Mouse (Mus musculus) hindbrain, embryonic 15.5 days (tissue): ENCODE measurements at regions not wholly inside any gene's neighbourhood (a gene's known extent, or its start where the extent isn't known, plus 50 kb on each side); places are given as distances from the start of the nearest gene placed in this dataset.
"Not testable (repeated sequence)": the region's sequence is repeated elsewhere in the genome, so short reads cannot be mapped to it uniquely, and the experiment has no call there.

Source experiments
- ATAC-seq: fragments of 200-750 bp; cut with Nextera tagmentation; 2 replicates; pipeline ENCODE4 v1.8.0; 2017; ENCODE audit warnings: low read depth, moderate number of reproducible peaks, moderate TSS enrichment; ENCODE audit not compliant: low FRiP score
- H3K27ac ChIP-seq: fragments of 300-500 bp; sonication (generic); replicated peaks from 2 replicates; pipeline ENCODE4 v1.5.1; 2015; ENCODE audit warnings: mild to moderate bottlenecking, inconsistent platforms
- H3K27me3 ChIP-seq: fragments of 300-500 bp; sonication (generic); 2 replicates; pipeline ENCODE4 v1.6.1; 2015; ENCODE audit warnings: control low read depth, inconsistent platforms
- H3K36me3 ChIP-seq: fragments of 300-500 bp; sonication (generic); 2 replicates; pipeline ENCODE4 v1.6.1; 2015; ENCODE audit warnings: control low read depth, inconsistent platforms
- H3K4me1 ChIP-seq: fragments of 300-500 bp; sonication (generic); replicated peaks from 2 replicates; pipeline ENCODE4 v1.6.1; 2015; ENCODE audit warnings: control low read depth, inconsistent platforms
- H3K4me2 ChIP-seq: fragments of 300-500 bp; sonication (generic); 2 replicates; pipeline ENCODE4 v1.6.1; 2015; ENCODE audit warnings: moderate library complexity, mild to moderate bottlenecking, inconsistent platforms
- H3K4me3 ChIP-seq: fragments of 300-500 bp; sonication (generic); 2 replicates; pipeline ENCODE4 v1.5.1; 2015; ENCODE audit warnings: mild to moderate bottlenecking, inconsistent platforms
- H3K9ac ChIP-seq: fragments of 300-500 bp; sonication (generic); 2 replicates; pipeline ENCODE4 v1.6.1; 2015; ENCODE audit warnings: inconsistent platforms
- H3K9me3 ChIP-seq: fragments of 300-500 bp; sonication (generic); 2 replicates; pipeline ENCODE4 v1.6.1; 2016; ENCODE audit warnings: control low read depth, inconsistent platforms
- WGBS: fragments of 180-500 bp; shearing (Covaris S2); methylation state at CpG from one replicate; pipeline ENCODE4 v1.1.7; 2015; 5-methylcytosine and 5-hydroxymethylcytosine counted together

DNA sequence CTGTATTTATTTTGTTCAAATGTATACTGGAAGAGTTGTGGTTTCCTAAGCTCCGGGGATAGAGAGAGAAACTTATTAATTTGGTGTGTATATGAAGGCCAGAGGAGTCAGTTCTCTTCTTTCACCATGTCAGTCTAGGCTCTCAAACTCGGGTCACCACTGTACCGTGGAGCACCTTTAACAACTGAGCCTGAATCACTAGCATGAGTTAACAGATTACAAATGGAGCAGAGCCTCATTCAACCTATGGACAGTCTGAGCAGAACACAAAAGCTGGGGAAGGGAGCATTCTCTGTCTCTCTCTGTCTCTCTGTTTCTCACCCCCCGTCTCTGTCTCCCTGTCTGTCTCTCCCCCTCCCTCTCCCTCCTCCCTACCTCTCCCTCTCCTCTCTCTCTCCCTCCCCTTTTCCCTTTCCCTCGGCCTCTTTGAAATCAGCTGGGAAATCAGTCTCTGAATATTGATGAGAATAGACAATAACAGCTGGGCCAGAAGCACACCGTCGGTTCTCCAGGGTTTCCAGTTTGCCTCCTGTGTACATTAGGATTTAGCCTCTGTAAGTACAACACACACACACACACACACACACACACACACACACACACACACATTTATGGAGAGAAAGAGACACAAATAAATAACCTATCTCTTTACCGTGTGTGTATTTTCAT lies 200.4 kb upstream of the 1700056E22Rik start:
- Histone ChIP-seq H3K4me2 (no peak overlapping the region), H3K9ac (no peak overlapping the region), H3K4me3 (no peak overlapping the region), H3K36me3 (no peaks in the 10 kb centered on the region), H3K27ac (no peak overlapping the region), H3K27me3 (no peaks in the 10 kb centered on the region), H3K9me3 (no peaks in the 10 kb centered on the region), H3K4me1 (peaks cover 15% of the 10 kb centered on the region; the same call in 1 of the 2 replicates)
- no peak for ATAC-seq
- WGBS: 35% methylated on average over 8 of the region's 8 CpGs

DNA sequence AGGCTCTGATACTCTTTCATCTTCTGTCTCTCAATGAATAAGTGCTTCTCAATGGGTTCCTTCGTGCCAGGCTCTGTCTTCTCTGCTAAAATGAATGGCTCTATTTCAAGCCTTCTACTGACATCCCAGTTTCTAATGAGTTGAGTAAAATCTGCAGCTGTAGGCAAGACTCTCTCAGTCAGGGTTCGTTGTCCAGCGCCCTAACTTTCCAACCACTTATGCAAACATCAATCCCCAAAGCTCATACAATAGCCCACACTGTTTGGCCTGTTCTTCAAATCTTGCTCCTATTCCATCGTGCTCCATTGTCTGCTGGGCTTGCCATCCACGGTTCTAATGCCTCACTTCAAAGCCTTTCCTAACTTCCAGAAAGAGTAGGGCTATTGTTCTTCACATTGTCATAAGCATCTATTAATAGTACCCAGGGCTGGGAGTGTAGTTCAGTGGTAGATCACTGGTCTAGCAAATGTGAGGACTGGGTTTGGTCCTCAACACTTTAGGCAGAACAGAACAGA lies 199.7 kb upstream of the 1700056E22Rik start:
- peaks cover 15% of the 10 kb centered on the region; the same call in 1 of the 2 replicates for H3K4me1 ChIP-seq
- no peak overlapping the region for H3K4me2 ChIP-seq
- H3K9me3 ChIP-seq: no peaks in the 10 kb centered on the region
- no peak for ATAC-seq
- WGBS: 62% methylated on average over 5 of the region's 5 CpGs
- no peak overlapping the region for H3K27ac ChIP-seq
- H3K36me3 ChIP-seq: no peaks in the 10 kb centered on the region
- H3K4me3 ChIP-seq: no peak overlapping the region
- H3K9ac ChIP-seq: no peak overlapping the region
- H3K27me3 ChIP-seq: no peaks in the 10 kb centered on the region

DNA sequence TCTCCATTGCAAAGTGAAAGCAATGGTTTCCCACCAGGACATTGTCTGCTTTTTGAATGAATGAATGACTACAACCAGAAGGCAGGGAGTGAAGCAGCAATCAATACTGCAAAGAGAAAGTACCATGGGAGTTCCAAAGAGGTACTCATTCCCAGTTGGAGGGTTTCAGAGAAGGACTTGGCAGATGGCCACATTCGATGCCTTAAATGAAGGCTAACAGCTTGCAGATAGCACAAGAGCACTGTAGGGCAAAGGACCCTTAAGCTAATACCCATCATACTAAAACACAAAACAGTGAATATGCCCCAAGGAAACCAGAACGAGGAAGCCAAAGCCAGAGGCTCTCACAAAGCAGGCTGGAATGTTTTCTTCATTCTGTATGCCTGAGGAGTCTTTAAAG lies 188.2 kb upstream of the 1700056E22Rik start:
- no peaks in the 10 kb centered on the region for H3K9me3 ChIP-seq
- no peak overlapping the region for H3K9ac ChIP-seq
- no peak overlapping the region for H3K4me3 ChIP-seq
- H3K4me1 ChIP-seq: no peaks in the 10 kb centered on the region
- WGBS: 68% methylated on average over 2 of the region's 2 CpGs
- H3K4me2 ChIP-seq: no peak overlapping the region
- no peak overlapping the region for H3K27ac ChIP-seq
- no peaks in the 10 kb centered on the region for H3K27me3 ChIP-seq
- ATAC-seq: no peak
- no peaks in the 10 kb centered on the region for H3K36me3 ChIP-seq

- H3K4me3 ChIP-seq: no peak overlapping the region
- no peaks in the 10 kb centered on the region for H3K4me1 ChIP-seq
- no peak overlapping the region for H3K27ac ChIP-seq
- no peak for ATAC-seq
- H3K36me3 ChIP-seq: no peaks in the 10 kb centered on the region
- H3K9ac ChIP-seq: no peak overlapping the region
- WGBS: 87% methylated on average over 3 of the region's 3 CpGs
- H3K27me3 ChIP-seq: no peaks in the 10 kb centered on the region
- no peaks in the 10 kb centered on the region for H3K9me3 ChIP-seq
- H3K4me2 ChIP-seq: no peak overlapping the region
These were observed 187.7 kb upstream of the 1700056E22Rik start for GRCm38 (mm10) chr1:184221792-184222191.

- 91% methylated on average over 4 of the region's 4 CpGs for WGBS
- ATAC-seq: no peak
- Histone ChIP-seq H3K9me3 (no peaks in the 10 kb centered on the region), H3K4me1 (no peaks in the 10 kb centered on the region; the same call in 1 of the 2 replicates), H3K4me2 (no peak overlapping the region), H3K36me3 (no peaks in the 10 kb centered on the region), H3K9ac (no peak overlapping the region), H3K27ac (no peak overlapping the region), H3K4me3 (no peak overlapping the region), H3K27me3 (no peaks in the 10 kb centered on the region)
These were observed 163.2 kb upstream of the 1700056E22Rik start for GRCm38 (mm10) chr1:184197272-184197671.

DNA sequence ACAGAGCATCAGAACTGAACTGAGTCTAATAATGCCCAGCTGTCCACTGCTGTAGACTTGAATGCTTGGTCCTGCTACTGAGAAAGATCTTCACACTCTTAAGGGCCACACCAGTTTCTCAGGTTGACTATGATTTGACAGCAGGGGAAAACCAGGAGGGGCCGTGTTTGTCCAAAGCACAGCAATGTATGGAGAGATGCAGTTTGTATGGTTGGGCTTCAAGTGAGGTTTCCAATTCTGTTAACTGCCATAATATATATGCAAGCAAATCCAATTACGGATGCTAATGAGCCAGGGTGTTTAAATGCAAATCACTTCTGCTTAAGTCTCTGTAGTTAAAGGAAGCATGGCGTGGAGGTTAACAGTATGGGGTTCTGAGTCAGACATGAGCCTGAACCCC lies 157.2 kb upstream of the 1700056E22Rik start:
- no peak for ATAC-seq
- Histone ChIP-seq H3K9me3 (no peaks in the 10 kb centered on the region), H3K4me1 (peaks cover 7% of the 10 kb centered on the region; the same call in 1 of the 2 replicates), H3K9ac (no peak overlapping the region), H3K36me3 (no peaks in the 10 kb centered on the region), H3K4me2 (no peak overlapping the region), H3K27ac (no peak overlapping the region), H3K4me3 (no peak overlapping the region), H3K27me3 (no peaks in the 10 kb centered on the region)
- 52% methylated on average over 3 of the region's 3 CpGs for whole genome bisulfite sequencing

- Histone ChIP-seq H3K27ac (no peak overlapping the region), H3K9ac (no peak overlapping the region), H3K4me3 (no peak overlapping the region), H3K4me1 (peaks cover 7% of the 10 kb centered on the region; the same call in 1 of the 2 replicates), H3K9me3 (no peaks in the 10 kb centered on the region), H3K27me3 (no peaks in the 10 kb centered on the region), H3K36me3 (no peaks in the 10 kb centered on the region), H3K4me2 (no peak overlapping the region)
- no peak for ATAC-seq
These were observed 153.5 kb upstream of the 1700056E22Rik start for GRCm38 (mm10) chr1:184187582-184187981.

DNA sequence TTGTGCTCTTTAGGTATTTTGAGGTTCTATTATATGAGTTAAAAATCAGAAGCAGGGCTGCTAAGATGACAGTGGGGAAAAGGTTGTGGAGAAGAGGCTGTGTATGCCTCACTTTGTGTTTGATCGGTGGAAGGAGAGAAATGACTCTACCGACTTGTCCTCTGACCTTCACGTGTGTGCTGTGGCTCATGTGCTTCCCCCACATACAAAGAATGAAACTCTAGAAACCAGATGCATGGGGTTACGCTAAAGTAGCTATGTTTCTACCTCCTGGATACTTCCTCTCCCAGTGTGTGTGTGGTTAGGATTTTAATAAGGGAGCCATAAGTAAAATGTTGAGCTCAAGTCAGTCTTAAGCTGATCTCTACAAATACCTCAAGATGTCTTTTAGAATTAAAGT lies 148.1 kb upstream of the 1700056E22Rik start:
- WGBS: 89% methylated on average over 4 of the region's 4 CpGs
- H3K4me1 ChIP-seq: no peaks in the 10 kb centered on the region
- H3K9ac ChIP-seq: no peak overlapping the region
- no peaks in the 10 kb centered on the region for H3K27me3 ChIP-seq
- H3K9me3 ChIP-seq: no peaks in the 10 kb centered on the region
- no peak for ATAC-seq
- no peak overlapping the region for H3K27ac ChIP-seq
- H3K4me3 ChIP-seq: no peak overlapping the region
- H3K4me2 ChIP-seq: no peak overlapping the region
- H3K36me3 ChIP-seq: no peaks in the 10 kb centered on the region

DNA sequence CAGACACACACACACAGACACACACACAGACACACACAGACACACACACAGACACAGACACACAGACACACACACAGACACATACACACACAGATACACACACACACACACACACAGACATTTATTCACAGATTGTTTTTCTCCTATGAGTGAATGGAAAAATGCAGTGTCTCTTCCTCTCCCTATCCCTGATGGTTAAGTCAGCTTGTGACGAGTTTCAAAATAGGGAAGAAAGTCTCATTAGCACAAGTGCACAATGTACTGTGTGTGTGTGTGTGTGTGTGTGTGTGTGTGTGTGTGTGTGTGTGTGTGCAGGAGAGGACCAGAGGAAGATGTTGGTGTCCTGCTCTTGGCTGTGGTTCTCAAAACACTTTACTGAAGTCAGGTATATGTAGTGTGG lies 140.3 kb upstream of the 1700056E22Rik start:
- 77% methylated on average over 1 of the region's 1 CpGs for WGBS
- not testable (repeated sequence) for H3K36me3 ChIP-seq, H3K4me2 ChIP-seq, H3K27me3 ChIP-seq, H3K9me3 ChIP-seq, H3K27ac ChIP-seq, H3K4me3 ChIP-seq, ATAC-seq, H3K4me1 ChIP-seq, H3K9ac ChIP-seq

DNA sequence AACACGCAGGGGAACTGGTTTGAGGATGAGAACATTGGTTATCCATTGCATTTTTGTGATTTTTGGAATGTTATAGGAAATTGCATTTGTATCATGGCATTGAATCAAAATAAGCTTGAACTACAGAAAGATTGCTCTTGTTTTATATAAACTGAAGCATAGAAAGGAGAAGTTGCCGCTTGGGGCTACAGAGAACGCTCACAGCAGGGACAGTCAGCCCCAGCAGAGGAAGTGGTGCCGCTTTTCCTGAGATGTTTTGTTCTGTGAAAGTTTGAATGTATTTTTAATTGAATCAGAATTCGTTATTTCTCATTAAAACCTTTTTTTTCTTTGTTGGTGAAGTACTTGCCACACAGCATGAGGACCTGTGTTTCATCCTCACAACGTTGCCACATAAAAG lies 139.6 kb upstream of the 1700056E22Rik start:
- Histone ChIP-seq H3K4me3 (no peak overlapping the region), H3K27ac (no peak overlapping the region), H3K4me1 (peaks cover 7% of the 10 kb centered on the region; the same call in 1 of the 2 replicates), H3K27me3 (no peaks in the 10 kb centered on the region), H3K36me3 (no peaks in the 10 kb centered on the region), H3K4me2 (no peak overlapping the region), H3K9ac (no peak overlapping the region), H3K9me3 (no peaks in the 10 kb centered on the region)
- no peak for ATAC-seq
- 78% methylated on average over 6 of the region's 6 CpGs for WGBS

- no peaks in the 10 kb centered on the region for H3K9me3 ChIP-seq
- H3K4me2 ChIP-seq: no peak overlapping the region
- no peak overlapping the region for H3K9ac ChIP-seq
- no peak overlapping the region for H3K27ac ChIP-seq
- H3K4me3 ChIP-seq: no peak overlapping the region
- H3K27me3 ChIP-seq: no peaks in the 10 kb centered on the region
- 84% methylated on average over 2 of the region's 2 CpGs for WGBS
- ATAC-seq: no peak
- H3K4me1 ChIP-seq: peaks cover 7% of the 10 kb centered on the region; the same call in 1 of the 2 replicates
- no peaks in the 10 kb centered on the region for H3K36me3 ChIP-seq
These were observed 138.9 kb upstream of the 1700056E22Rik start for GRCm38 (mm10) chr1:184172986-184173385.

DNA sequence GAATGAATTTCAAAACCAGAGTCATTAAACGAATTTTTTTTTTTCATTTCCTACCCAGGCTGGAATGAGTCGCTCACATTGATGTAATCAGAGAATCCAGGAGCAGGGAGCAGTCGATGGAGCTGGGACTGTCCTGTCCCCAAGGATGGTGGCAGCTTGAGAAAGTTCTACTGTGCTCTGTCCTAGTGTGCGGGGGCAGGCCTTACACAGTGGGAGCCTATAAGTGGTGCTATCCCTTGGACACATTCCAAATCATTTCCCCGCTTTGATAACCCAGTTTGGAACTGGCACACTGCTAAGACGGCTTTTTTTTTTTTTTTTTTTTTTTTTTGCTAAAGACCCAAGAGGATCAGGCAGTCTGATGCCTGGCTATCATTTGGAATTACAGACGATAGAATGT lies 137.5 kb upstream of the 1700056E22Rik start:
- H3K4me3 ChIP-seq: no peak overlapping the region
- no peaks in the 10 kb centered on the region for H3K36me3 ChIP-seq
- H3K4me2 ChIP-seq: no peak overlapping the region
- ATAC-seq: no peak
- H3K9me3 ChIP-seq: no peaks in the 10 kb centered on the region
- H3K4me1 ChIP-seq: peaks cover 7% of the 10 kb centered on the region; the same call in 1 of the 2 replicates
- H3K9ac ChIP-seq: no peak overlapping the region
- H3K27ac ChIP-seq: no peak overlapping the region
- no peaks in the 10 kb centered on the region for H3K27me3 ChIP-seq
- WGBS: 52% methylated on average over 7 of the region's 7 CpGs

GRCm38 (mm10) chr1:184170926-184171325 lies 136.8 kb upstream of the 1700056E22Rik start:
- ATAC-seq: no peak
- H3K9ac ChIP-seq: no peak overlapping the region
- no peak overlapping the region for H3K27ac ChIP-seq
- no peak overlapping the region for H3K4me2 ChIP-seq
- peaks cover 7% of the 10 kb centered on the region; the same call in 1 of the 2 replicates for H3K4me1 ChIP-seq
- no peaks in the 10 kb centered on the region for H3K27me3 ChIP-seq
- no peaks in the 10 kb centered on the region for H3K36me3 ChIP-seq
- no peak overlapping the region for H3K4me3 ChIP-seq
- no peaks in the 10 kb centered on the region for H3K9me3 ChIP-seq
- 89% methylated on average over 3 of the region's 3 CpGs for WGBS
